Mouse (Mus musculus): ENCODE measurements at regions not wholly inside any gene's neighbourhood (a gene's known extent, or its start where the extent isn't known, plus 50 kb on each side); places are given as distances from the start of the nearest gene placed in this dataset.

DNA sequence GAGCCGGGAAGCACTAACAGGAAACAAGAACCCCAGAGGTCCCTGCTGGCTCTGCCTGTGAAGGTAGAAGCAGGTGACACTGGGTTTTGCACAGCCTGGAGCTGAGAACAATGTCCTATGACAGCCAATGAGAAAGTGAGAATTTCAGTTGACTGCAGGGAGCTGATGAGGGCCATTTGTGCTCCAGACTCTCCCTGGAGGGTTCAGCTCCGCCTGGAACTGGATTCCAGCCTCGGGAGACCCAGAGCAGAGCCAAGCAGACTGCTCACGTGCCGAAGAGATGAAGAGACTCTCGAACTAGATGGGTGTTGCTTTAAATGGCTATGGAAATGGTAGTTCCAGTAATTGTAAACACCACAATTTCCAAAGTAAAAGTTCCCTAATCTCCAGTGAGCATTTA, 93.5 kb downstream of the Cand1 start:
- H3K4me1 ChIP-seq, result no peaks in the 10 kb centered on the region
- ATAC-seq (ENCODE audit: insufficient number of reproducible peaks, insufficient read depth, low FRiP score, low TSS enrichment), result no peak
- H3K4me3 ChIP-seq, result no peak overlapping the region
- no peak overlapping the region for H3K9ac ChIP-seq
- no peak overlapping the region for H3K27ac ChIP-seq
- H3K27me3 ChIP-seq, result no peaks in the 10 kb centered on the region
- WGBS, result 58% methylated on average over 6 of the region's 6 CpGs
- H3K36me3 ChIP-seq, result no peaks in the 10 kb centered on the region
- no peaks in the 10 kb centered on the region for H3K9me3 ChIP-seq
- no peak overlapping the region for H3K4me2 ChIP-seq (replicated peaks)

GRCm38 (mm10) chr10:119142866-119143265, 97.0 kb downstream of the Cand1 start:
- no peak for ATAC-seq (ENCODE audit: insufficient number of reproducible peaks, insufficient read depth, low FRiP score, low TSS enrichment)
- Histone ChIP-seq H3K27me3 (no peaks in the 10 kb centered on the region), H3K4me2 (replicated peaks) (no peak overlapping the region), H3K9me3 (no peaks in the 10 kb centered on the region), H3K4me1 (no peaks in the 10 kb centered on the region), H3K9ac (no peak overlapping the region), H3K36me3 (no peaks in the 10 kb centered on the region), H3K4me3 (no peak overlapping the region), H3K27ac (no peak overlapping the region)
- WGBS, result 93% methylated on average over 6 of the region's 6 CpGs

GRCm38 (mm10) chr10:119142307-119142706, 97.5 kb downstream of the Cand1 start:
- no peaks in the 10 kb centered on the region for H3K4me1 ChIP-seq
- no peak overlapping the region for H3K4me3 ChIP-seq
- no peak overlapping the region for H3K4me2 ChIP-seq (replicated peaks)
- no peak overlapping the region for H3K27ac ChIP-seq
- H3K9me3 ChIP-seq, result no peaks in the 10 kb centered on the region
- no peaks in the 10 kb centered on the region for H3K27me3 ChIP-seq
- 79% methylated on average over 5 of the region's 5 CpGs for WGBS
- no peak overlapping the region for H3K9ac ChIP-seq
- H3K36me3 ChIP-seq, result no peaks in the 10 kb centered on the region
- no peak for ATAC-seq (ENCODE audit: insufficient number of reproducible peaks, insufficient read depth, low FRiP score, low TSS enrichment)

GRCm38 (mm10) chr10:119138237-119138636, 101.6 kb downstream of the Cand1 start:
- WGBS, result 73% methylated on average over 6 of the region's 6 CpGs
- Histone ChIP-seq H3K36me3 (no peaks in the 10 kb centered on the region), H3K4me3 (no peak overlapping the region), H3K9me3 (no peaks in the 10 kb centered on the region), H3K4me1 (no peaks in the 10 kb centered on the region; the same call in 1 of the 2 replicates), H3K9ac (no peak overlapping the region), H3K27ac (no peak overlapping the region), H3K27me3 (no peaks in the 10 kb centered on the region), H3K4me2 (replicated peaks) (no peak overlapping the region)
- no peak for ATAC-seq (ENCODE audit: insufficient number of reproducible peaks, insufficient read depth, low FRiP score, low TSS enrichment)

- H3K4me3 ChIP-seq, result no peak overlapping the region
- H3K9ac ChIP-seq, result no peak overlapping the region
- ATAC-seq (ENCODE audit: insufficient number of reproducible peaks, insufficient read depth, low FRiP score, low TSS enrichment), result no peak
- H3K9me3 ChIP-seq, result no peaks in the 10 kb centered on the region
- H3K4me1 ChIP-seq, result peaks cover 9% of the 10 kb centered on the region; the same call in 1 of the 2 replicates
- H3K27me3 ChIP-seq, result no peaks in the 10 kb centered on the region
- WGBS, result 57% methylated on average over 11 of the region's 11 CpGs
- H3K36me3 ChIP-seq, result no peaks in the 10 kb centered on the region
- no peak overlapping the region for H3K4me2 ChIP-seq (replicated peaks)
- no peak overlapping the region for H3K27ac ChIP-seq
Measured at GRCm38 (mm10) chr10:119135489-119135924, 104.3 kb downstream of the Cand1 start.

GRCm38 (mm10) chr10:119134797-119135488, 104.9 kb downstream of the Cand1 start:
- no peak overlapping the region for H3K27ac ChIP-seq
- no peaks in the 10 kb centered on the region for H3K27me3 ChIP-seq
- H3K9ac ChIP-seq, result no peak overlapping the region
- H3K9me3 ChIP-seq, result no peaks in the 10 kb centered on the region
- no peak for ATAC-seq (ENCODE audit: insufficient number of reproducible peaks, insufficient read depth, low FRiP score, low TSS enrichment)
- H3K4me3 ChIP-seq, result no peak overlapping the region
- H3K4me1 ChIP-seq, result peaks cover 9% of the 10 kb centered on the region; the same call in 1 of the 2 replicates
- no peak overlapping the region for H3K4me2 ChIP-seq (replicated peaks)
- H3K36me3 ChIP-seq, result no peaks in the 10 kb centered on the region
- WGBS, result 66% methylated on average over 10 of the region's 10 CpGs

- peaks cover 9% of the 10 kb centered on the region; the same call in 1 of the 2 replicates for H3K4me1 ChIP-seq
- peak overlapping the region; percentile 12; the same call in 1 of the 2 replicates for H3K4me3 ChIP-seq
- WGBS, result 20% methylated on average over 16 of the region's 16 CpGs
- no peaks in the 10 kb centered on the region for H3K27me3 ChIP-seq
- 0 out of 2 replicates have a peak overlapping the region, but pooled peaks have one; percentile 1 for H3K9ac ChIP-seq
- peak overlapping the region; percentile 42 for H3K4me2 ChIP-seq (replicated peaks)
- no peak overlapping the region for H3K27ac ChIP-seq
- ATAC-seq (ENCODE audit: insufficient number of reproducible peaks, insufficient read depth, low FRiP score, low TSS enrichment), result peak; percentile 63; the same call in 1 of the 2 replicates
- no peaks in the 10 kb centered on the region for H3K36me3 ChIP-seq
- H3K9me3 ChIP-seq, result no peaks in the 10 kb centered on the region
Measured at GRCm38 (mm10) chr10:119131977-119132376, 107.9 kb downstream of the Cand1 start.

DNA sequence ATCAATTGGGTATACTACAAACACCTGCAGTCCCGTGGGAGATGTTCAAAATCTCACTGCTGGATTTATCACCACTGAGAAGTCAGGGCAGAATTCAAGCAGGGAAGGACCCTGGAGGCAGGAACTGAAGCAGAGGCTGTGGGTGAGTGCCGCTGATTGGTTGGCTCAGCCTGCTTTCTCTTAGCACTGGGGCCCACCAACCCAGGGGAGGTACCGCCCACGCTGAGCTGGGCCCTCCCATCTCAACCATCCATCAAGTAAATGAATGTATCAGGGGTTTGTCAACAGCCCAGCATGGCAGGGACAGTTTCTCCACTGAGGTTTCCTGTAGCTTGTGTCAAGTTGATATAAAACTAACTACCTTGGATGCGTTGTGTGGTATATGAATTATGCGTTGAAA, 109.2 kb downstream of the Cand1 start:
- Histone ChIP-seq H3K27ac (no peak overlapping the region), H3K4me3 (no peak overlapping the region), H3K4me1 (peaks cover 9% of the 10 kb centered on the region; the same call in 1 of the 2 replicates), H3K27me3 (no peaks in the 10 kb centered on the region), H3K4me2 (replicated peaks) (no peak overlapping the region), H3K9ac (no peak overlapping the region), H3K9me3 (no peaks in the 10 kb centered on the region), H3K36me3 (no peaks in the 10 kb centered on the region)
- WGBS, result 82% methylated on average over 6 of the region's 6 CpGs
- no peak for ATAC-seq (ENCODE audit: insufficient number of reproducible peaks, insufficient read depth, low FRiP score, low TSS enrichment)

DNA sequence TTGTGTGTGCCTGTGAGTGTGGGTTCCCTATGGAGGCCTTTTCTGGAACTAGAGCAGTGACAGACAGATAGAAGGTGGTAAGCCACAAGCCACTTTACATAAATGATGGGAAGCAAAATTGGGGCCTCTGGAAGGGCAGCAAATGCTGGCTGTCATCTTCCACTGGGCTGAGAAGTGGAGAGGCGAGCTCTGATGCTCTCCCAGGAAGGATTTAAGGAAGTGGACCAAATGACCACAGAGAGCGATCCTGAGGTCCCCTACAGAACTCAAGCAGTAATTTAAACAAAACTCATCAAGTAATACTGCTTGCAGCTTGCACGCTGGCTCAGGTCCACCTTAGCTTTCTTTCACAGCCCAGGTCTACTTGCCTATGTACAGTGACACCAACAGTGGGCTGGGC, 111.8 kb downstream of the Cand1 start:
- Histone ChIP-seq H3K9ac (no peak overlapping the region), H3K36me3 (no peaks in the 10 kb centered on the region), H3K4me1 (peaks cover 9% of the 10 kb centered on the region; the same call in 1 of the 2 replicates), H3K4me3 (no peak overlapping the region), H3K27ac (no peak overlapping the region), H3K4me2 (replicated peaks) (no peak overlapping the region), H3K9me3 (no peaks in the 10 kb centered on the region), H3K27me3 (no peaks in the 10 kb centered on the region)
- ATAC-seq (ENCODE audit: insufficient number of reproducible peaks, insufficient read depth, low FRiP score, low TSS enrichment), result no peak
- WGBS, result 92% methylated on average over 3 of the region's 3 CpGs

- H3K9ac ChIP-seq, result no peak overlapping the region
- 67% methylated on average over 5 of the region's 5 CpGs for WGBS
- H3K36me3 ChIP-seq, result no peaks in the 10 kb centered on the region
- no peaks in the 10 kb centered on the region for H3K9me3 ChIP-seq
- H3K27me3 ChIP-seq, result no peaks in the 10 kb centered on the region
- H3K4me2 ChIP-seq (replicated peaks), result no peak overlapping the region
- H3K4me1 ChIP-seq, result no peaks in the 10 kb centered on the region
- no peak overlapping the region for H3K27ac ChIP-seq
- H3K4me3 ChIP-seq, result no peak overlapping the region
- no peak for ATAC-seq (ENCODE audit: insufficient number of reproducible peaks, insufficient read depth, low FRiP score, low TSS enrichment)
Measured at GRCm38 (mm10) chr10:119123517-119123916, 116.3 kb downstream of the Cand1 start.

- H3K27me3 ChIP-seq, result no peaks in the 10 kb centered on the region
- H3K4me2 ChIP-seq (replicated peaks), result no peak overlapping the region
- ATAC-seq (ENCODE audit: insufficient number of reproducible peaks, insufficient read depth, low FRiP score, low TSS enrichment), result no peak
- no peaks in the 10 kb centered on the region for H3K4me1 ChIP-seq
- H3K9me3 ChIP-seq, result no peaks in the 10 kb centered on the region
- H3K27ac ChIP-seq, result no peak overlapping the region
- H3K9ac ChIP-seq, result no peak overlapping the region
- no peaks in the 10 kb centered on the region for H3K36me3 ChIP-seq
- WGBS, result 88% methylated on average over 8 of the region's 8 CpGs
- no peak overlapping the region for H3K4me3 ChIP-seq
Measured at GRCm38 (mm10) chr10:119122347-119122746, 117.5 kb downstream of the Cand1 start.

DNA sequence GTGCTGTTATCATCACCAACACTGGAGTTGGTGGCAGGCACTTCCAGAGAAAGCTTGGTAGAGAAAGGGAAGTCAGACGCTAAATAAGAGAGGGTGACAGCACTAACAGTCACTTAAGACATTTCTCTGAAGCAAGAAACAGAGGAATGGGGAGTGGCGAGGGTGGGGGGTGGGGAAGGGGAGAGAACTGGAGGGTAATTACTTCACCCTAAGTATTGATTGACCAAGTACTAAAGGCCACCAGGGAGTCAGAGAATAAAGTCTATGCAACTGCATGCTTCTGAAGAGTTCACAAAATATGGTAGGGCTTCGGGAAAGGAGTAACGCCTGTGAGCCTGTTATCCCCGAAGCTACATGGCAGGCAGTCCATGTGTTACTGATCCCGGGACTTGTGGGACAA, 118.3 kb downstream of the Cand1 start:
- Histone ChIP-seq H3K9ac (no peak overlapping the region), H3K9me3 (no peaks in the 10 kb centered on the region), H3K36me3 (no peaks in the 10 kb centered on the region), H3K27ac (no peak overlapping the region), H3K4me2 (replicated peaks) (no peak overlapping the region), H3K4me1 (no peaks in the 10 kb centered on the region), H3K27me3 (no peaks in the 10 kb centered on the region), H3K4me3 (no peak overlapping the region)
- no peak for ATAC-seq (ENCODE audit: insufficient number of reproducible peaks, insufficient read depth, low FRiP score, low TSS enrichment)
- WGBS, result 60% methylated on average over 6 of the region's 6 CpGs

Data from embryonic facial prominence, embryonic 12.5 days (tissue).